Mouse (Mus musculus) MEL (cell line): ENCODE data around the gene Unc45b. TPM values are rescaled to one million over a fixed set of nuclear protein-coding genes. Genes with fewer than 3 reads are reported as not detected.

Experiments used
- DNase-seq: peaks from one replicate; pipeline ENCODE4 v3.0.0; 2011; ENCODE audit warnings: low read depth, low spot score
- H3K27ac ChIP-seq: 2 replicates; pipeline ENCODE4 v1.5.1; 2012; ENCODE audit warnings: low read depth, mild to moderate bottlenecking, control low read depth, low read length, moderate library complexity; ENCODE audit not compliant: control insufficient read depth
- H3K27me3 ChIP-seq, 2 experiments: fragments of 150-350 bp in 1 of 2; sonication (generic) in 1 of 2; 2 replicates each; pipeline ENCODE4 v1.6.1; 2012; ENCODE audit warnings: low read length in 2 of 2, mild to moderate bottlenecking in 2 of 2, improper control_type of control experiment in 1 of 2, moderate library complexity in 1 of 2; ENCODE audit not compliant: insufficient read depth in 2 of 2, control insufficient read depth in 1 of 2
- H3K36me3 ChIP-seq, 2 experiments: 2 replicates each; pipeline ENCODE4 v1.6.1; 2012 to 2014; ENCODE audit warnings: low read length in 2 of 2, improper control_type of control experiment in 1 of 2, inconsistent platforms in 1 of 2, mild to moderate bottlenecking in 1 of 2; ENCODE audit not compliant: insufficient read depth in 2 of 2, control insufficient read depth in 1 of 2
- H3K4me1 ChIP-seq, 2 experiments: fragments of 150-350 bp in 1 of 2; sonication (generic) in 1 of 2; 2 replicates each; pipeline ENCODE4 v1.6.1; 2012; ENCODE audit warnings: low read length in 2 of 2, improper control_type of control experiment in 1 of 2, mild to moderate bottlenecking in 1 of 2; ENCODE audit not compliant: insufficient read depth in 2 of 2, control insufficient read depth in 1 of 2
- H3K4me3 ChIP-seq, 2 experiments: fragments of 150-350 bp in 1 of 2; sonication (generic) in 1 of 2; 2 replicates each; pipeline ENCODE4 v1.5.1; 2012; ENCODE audit warnings: low read depth in 2 of 2, low read length in 2 of 2, mild to moderate bottlenecking in 2 of 2, moderate library complexity in 2 of 2, control low read depth in 1 of 2, improper control_type of control experiment in 1 of 2; ENCODE audit not compliant: control insufficient read depth in 1 of 2, insufficient read depth in 1 of 2
- H3K79me2 ChIP-seq: 2 replicates; pipeline ENCODE4 v1.6.1; 2012; ENCODE audit warnings: mild to moderate bottlenecking, low read length, moderate library complexity; ENCODE audit not compliant: control insufficient read depth, poor library complexity, insufficient read depth
- H3K9ac ChIP-seq: 2 replicates; pipeline ENCODE4 v1.6.1; 2012; ENCODE audit warnings: low read depth, mild to moderate bottlenecking, control low read depth, low read length, moderate library complexity; ENCODE audit not compliant: control insufficient read depth, poor library complexity, severe bottlenecking
- H3K9me3 ChIP-seq: fragments of 150-350 bp; sonication (generic); replicated peaks from 2 replicates; pipeline ENCODE4 v1.6.1; 2012; ENCODE audit warnings: mild to moderate bottlenecking, low read length, improper control_type of control experiment, moderate library complexity; ENCODE audit not compliant: insufficient read depth
- BHLHE40 ChIP-seq: IDR thresholded peaks from 2 replicates; pipeline ENCODE4 v1.6.1; 2012; ENCODE audit warnings: low read depth, mild to moderate bottlenecking, inconsistent platforms, low read length, improper control_type of control experiment, borderline replicate concordance
- CHD1 ChIP-seq: IDR thresholded peaks from 2 replicates; pipeline ENCODE4 v1.6.1; 2012; ENCODE audit warnings: low read depth, mild to moderate bottlenecking, inconsistent platforms, low read length, improper control_type of control experiment
- CHD2 ChIP-seq: IDR thresholded peaks from 2 replicates; pipeline ENCODE4 v1.6.1; 2011; ENCODE audit warnings: low read length, improper control_type of control experiment
- CTCF ChIP-seq, 3 experiments: IDR thresholded peaks in 2 of 3; conservative IDR thresholded peaks in 1 of 3; 2 replicates each; pipeline ENCODE4 v1.5.1; 2011 to 2012; ENCODE audit warnings: low read length in 3 of 3, low read depth in 2 of 3, mild to moderate bottlenecking in 2 of 3, improper control_type of control experiment in 1 of 3, inconsistent platforms in 1 of 3, mixed read lengths in 1 of 3, moderate library complexity in 1 of 3; ENCODE audit not compliant: control insufficient read depth in 1 of 3, insufficient read depth in 1 of 3, poor library complexity in 1 of 3, severe bottlenecking in 1 of 3
- E2F4 ChIP-seq: IDR thresholded peaks from 2 replicates; pipeline ENCODE4 v1.6.1; 2011; ENCODE audit warnings: low read depth, low read length, improper control_type of control experiment, borderline replicate concordance
- ELF1 ChIP-seq: IDR thresholded peaks from 2 replicates; pipeline ENCODE4 v1.6.1; 2014; ENCODE audit warnings: low read depth, mild to moderate bottlenecking, inconsistent platforms, low read length, improper control_type of control experiment, moderate library complexity
- EP300 ChIP-seq, 2 experiments: IDR thresholded peaks; 2 replicates each; pipeline ENCODE4 v1.6.1; 2011; ENCODE audit warnings: improper control_type of control experiment in 2 of 2, low read length in 2 of 2, low read depth in 1 of 2, mild to moderate bottlenecking in 1 of 2
- ETS1 ChIP-seq: IDR thresholded peaks from 2 replicates; pipeline ENCODE4 v1.6.1; 2012; ENCODE audit warnings: low read depth, mild to moderate bottlenecking, inconsistent platforms, low read length, improper control_type of control experiment, moderate library complexity
- GABPA ChIP-seq: IDR thresholded peaks from 2 replicates; pipeline ENCODE4 v1.6.1; 2012; ENCODE audit warnings: low read depth, mild to moderate bottlenecking, inconsistent platforms, low read length, improper control_type of control experiment, moderate library complexity
- HCFC1 ChIP-seq: IDR thresholded peaks from 2 replicates; pipeline ENCODE4 v1.6.1; 2012; ENCODE audit warnings: low read depth, mild to moderate bottlenecking, inconsistent platforms, low read length, improper control_type of control experiment, moderate library complexity
- KAT2A ChIP-seq: conservative IDR thresholded peaks from 2 replicates; pipeline ENCODE4 v1.6.1; 2012; ENCODE audit warnings: low read depth, low read length, improper control_type of control experiment, inconsistent platforms
- MAFK ChIP-seq: IDR thresholded peaks from 2 replicates; pipeline ENCODE4 v1.6.1; 2011; ENCODE audit warnings: low read depth, mild to moderate bottlenecking, low read length, improper control_type of control experiment, borderline replicate concordance
- MAX ChIP-seq: IDR thresholded peaks from 2 replicates; pipeline ENCODE4 v1.6.1; 2011; ENCODE audit warnings: low read length, improper control_type of control experiment
- MAZ ChIP-seq: IDR thresholded peaks from 2 replicates; pipeline ENCODE4 v1.6.1; 2012; ENCODE audit warnings: low read depth, mild to moderate bottlenecking, inconsistent platforms, low read length, improper control_type of control experiment
- MEF2A ChIP-seq: IDR thresholded peaks from 2 replicates; pipeline ENCODE4 v1.6.1; 2014; ENCODE audit warnings: low read depth, mild to moderate bottlenecking, inconsistent platforms, low read length, improper control_type of control experiment; ENCODE audit not compliant: poor library complexity, insufficient replicate concordance, severe bottlenecking; ENCODE audit errors: extremely low read depth
- MXI1 ChIP-seq: IDR thresholded peaks from 2 replicates; pipeline ENCODE4 v1.6.1; 2011; ENCODE audit warnings: mild to moderate bottlenecking, low read depth, low read length, improper control_type of control experiment
- MYB ChIP-seq: IDR thresholded peaks from 2 replicates; pipeline ENCODE4 v1.6.1; 2011; ENCODE audit warnings: mild to moderate bottlenecking, low read depth, low read length, improper control_type of control experiment
- MYC ChIP-seq: IDR thresholded peaks from 2 replicates; pipeline ENCODE4 v1.6.1; 2011; ENCODE audit warnings: low read depth, mild to moderate bottlenecking, low read length, improper control_type of control experiment, moderate library complexity
- NELFE ChIP-seq: IDR thresholded peaks from 2 replicates; pipeline ENCODE4 v1.6.1; 2011; ENCODE audit warnings: low read depth, low read length, improper control_type of control experiment
- NRF1 ChIP-seq: IDR thresholded peaks from 2 replicates; pipeline ENCODE4 v1.6.1; 2014; ENCODE audit warnings: low read depth, mild to moderate bottlenecking, inconsistent platforms, low read length, improper control_type of control experiment, moderate library complexity; ENCODE audit not compliant: poor library complexity, insufficient read depth, severe bottlenecking
- POLR2A ChIP-seq, 2 experiments: IDR thresholded peaks; 2 replicates each; pipeline ENCODE4 v1.6.1; 2011 to 2012; ENCODE audit warnings: low read length in 2 of 2, mild to moderate bottlenecking in 2 of 2, control low read depth in 1 of 2, improper control_type of control experiment in 1 of 2, low read depth in 1 of 2, moderate library complexity in 1 of 2; ENCODE audit not compliant: control insufficient read depth in 1 of 2, insufficient read depth in 1 of 2, poor library complexity in 1 of 2
- POLR2AphosphoS2 ChIP-seq: IDR thresholded peaks from 2 replicates; pipeline ENCODE4 v1.6.1; 2011; ENCODE audit warnings: low read length, improper control_type of control experiment
- POLR2AphosphoS5 ChIP-seq: IDR thresholded peaks from 2 replicates; pipeline ENCODE4 v1.6.1; 2012; ENCODE audit warnings: low read depth, borderline replicate concordance, mild to moderate bottlenecking, inconsistent platforms, low read length, moderate library complexity, mixed read lengths
- RAD21 ChIP-seq: IDR thresholded peaks from 2 replicates; pipeline ENCODE4 v1.6.1; 2011; ENCODE audit warnings: mild to moderate bottlenecking, low read depth, low read length, improper control_type of control experiment
- RCOR1 ChIP-seq: IDR thresholded peaks from 2 replicates; pipeline ENCODE4 v1.6.1; 2012; ENCODE audit warnings: low read depth, mild to moderate bottlenecking, inconsistent platforms, low read length, improper control_type of control experiment
- SIN3A ChIP-seq: IDR thresholded peaks from 2 replicates; pipeline ENCODE4 v1.6.1; 2012; ENCODE audit warnings: low read length, improper control_type of control experiment, inconsistent platforms
- SMC3 ChIP-seq: IDR thresholded peaks from 2 replicates; pipeline ENCODE4 v1.6.1; 2011; ENCODE audit warnings: low read depth, low read length, improper control_type of control experiment
- TAL1 ChIP-seq: IDR thresholded peaks from 2 replicates; pipeline ENCODE4 v1.6.1; 2012; ENCODE audit warnings: mild to moderate bottlenecking, inconsistent platforms, low read length, moderate library complexity, mixed read lengths
- TBP ChIP-seq: IDR thresholded peaks from 2 replicates; pipeline ENCODE4 v1.8.0; 2011; ENCODE audit warnings: low read depth, low read length, improper control_type of control experiment
- TCF12 ChIP-seq: IDR thresholded peaks from 2 replicates; pipeline ENCODE4 v1.6.1; 2014; ENCODE audit warnings: low read depth, mild to moderate bottlenecking, inconsistent platforms, low read length, improper control_type of control experiment, moderate library complexity
- UBTF ChIP-seq: IDR thresholded peaks from 2 replicates; pipeline ENCODE4 v1.6.1; 2012; ENCODE audit warnings: low read depth, mild to moderate bottlenecking, inconsistent platforms, low read length, improper control_type of control experiment, moderate library complexity, borderline replicate concordance; ENCODE audit not compliant: insufficient read depth
- USF1 ChIP-seq: IDR thresholded peaks from 2 replicates; pipeline ENCODE4 v1.6.1; 2014; ENCODE audit warnings: low read depth, mild to moderate bottlenecking, inconsistent platforms, low read length, improper control_type of control experiment, moderate library complexity
- USF2 ChIP-seq, 2 experiments: IDR thresholded peaks; 2 replicates each; pipeline ENCODE4 v1.6.1; 2011 to 2012; ENCODE audit warnings: improper control_type of control experiment in 2 of 2, low read length in 2 of 2, borderline replicate concordance in 1 of 2, inconsistent platforms in 1 of 2, low read depth in 1 of 2, mild to moderate bottlenecking in 1 of 2; ENCODE audit not compliant: insufficient read depth in 1 of 2
- ZC3H11A ChIP-seq: IDR thresholded peaks from 2 replicates; pipeline ENCODE4 v1.6.1; 2012; ENCODE audit warnings: low read depth, mild to moderate bottlenecking, inconsistent platforms, low read length, improper control_type of control experiment
- ZKSCAN1 ChIP-seq: IDR thresholded peaks from 2 replicates; pipeline ENCODE4 v1.6.1; 2012; ENCODE audit warnings: low read depth, mild to moderate bottlenecking, inconsistent platforms, low read length, improper control_type of control experiment, moderate library complexity
- ZMIZ1 ChIP-seq: IDR thresholded peaks from 2 replicates; pipeline ENCODE4 v1.6.1; 2012; ENCODE audit warnings: low read depth, mild to moderate bottlenecking, inconsistent platforms, low read length, improper control_type of control experiment, moderate library complexity
- ZNF384 ChIP-seq: IDR thresholded peaks from 2 replicates; pipeline ENCODE4 v1.6.1; 2012; ENCODE audit warnings: low read depth, mild to moderate bottlenecking, inconsistent platforms, low read length, improper control_type of control experiment
- polyA plus RNA-seq, 2 experiments: library from polyadenylated mRNA; stranded (reverse) in 1 of 2; unstranded in 1 of 2; fragments of >175 nt in 1 of 2; fragments of >200 nt in 1 of 2; gene quantifications; 2 replicates each; pipeline versions ENCODE4 v1.2.1 to v1.2.4; 2012; ENCODE audit warnings: low replicate concordance in 2 of 2, low read depth in 1 of 2; ENCODE audit not compliant: insufficient read length in 2 of 2, insufficient read depth in 1 of 2, missing spikeins in 1 of 2
- total RNA-seq: library from RNA; depleted of rRNA; stranded (reverse); fragments of 300-350 nt; gene quantifications from 2 replicates; pipeline ENCODE4 v1.2.3, GENCODE M21; 2012

Gene Unc45b
- total and polyA plus RNA-seq, 3 experiments, result 0.08 to 0.29 TPM; not detected in 1

GRCm38 (mm10) chr11:82890342-82890762 is 20.0 kb upstream of the Unc45b start, which contains the start of gene Rad51d:
Rad51d (minus strand) TSS chr11:82890614.
- DNase-seq, result peak; percentile 99
- H3K79me2 ChIP-seq, result peaks cover 9% of the 10 kb centered on the region
- peaks cover 0 to 8% of the 10 kb centered on the region in 2 experiments; a peak in 2 of 4 replicates for H3K36me3 ChIP-seq
- peak within 1 kb of the TSS; percentile 54 for H3K27ac ChIP-seq
- H3K9me3 ChIP-seq, result no peaks in the 10 kb centered on the region
- H3K27me3 ChIP-seq, result no peaks in the 10 kb centered on the region
- H3K4me1 ChIP-seq, result peaks cover 6 to 10% of the 10 kb centered on the region in 2 experiments; a peak in 3 of 4 replicates
- peak within 1 kb of the TSS; percentile 79 to 82 for H3K4me3 ChIP-seq
- H3K9ac ChIP-seq, result peak within 1 kb of the TSS; percentile 82
- TF ChIP-seq POLR2AphosphoS2, result peak; percentile 73; the same call in 1 of the 2 replicates
- TF ChIP-seq UBTF, result no peak
- TF ChIP-seq E2F4, result no peak; the same call in 1 of the 2 replicates
- TF ChIP-seq TCF12, result peak; percentile 45; the same call in 1 of the 2 replicates
- peak; percentile 64 to 100 (median 98) for TF ChIP-seq CTCF (IDR thresholded peaks at IDR 0.05 in 2 of 3, conservative IDR thresholded peaks at IDR 0.05 in 1 of 3; ENCODE audit: control insufficient read depth in 1 of 3, insufficient read depth in 1 of 3, low read depth in 2 of 3, low read length in 3 of 3, poor library complexity in 1 of 3, severe bottlenecking in 1 of 3)
- peak; percentile 100 for TF ChIP-seq ELF1
- peak; percentile 35; the same call in 1 of the 2 replicates for TF ChIP-seq NRF1
- TF ChIP-seq ZC3H11A, result peak; percentile 94
- peak; percentile 91 for TF ChIP-seq TBP
- TF ChIP-seq USF1, result no peak
- TF ChIP-seq KAT2A, result no peak
- TF ChIP-seq ZMIZ1, result peak; percentile 56
- TF ChIP-seq ZKSCAN1, result no peak
- no peak for TF ChIP-seq USF2 (IDR thresholded peaks at IDR 0.05; ENCODE audit: borderline replicate concordance in 1 of 2, insufficient read depth in 1 of 2, low read depth in 1 of 2, low read length in 2 of 2)
- no peak for TF ChIP-seq MAFK
- no peak for TF ChIP-seq TAL1
- no peak for TF ChIP-seq RCOR1
- TF ChIP-seq CHD1, result no peak
- TF ChIP-seq GABPA, result no peak
- TF ChIP-seq MAX, result peak; percentile 14; the same call in 1 of the 2 replicates
- TF ChIP-seq CHD2, result no peak
- TF ChIP-seq SIN3A, result peak; percentile 89
- no peak for TF ChIP-seq POLR2AphosphoS5
- TF ChIP-seq ZNF384, result peak; percentile 12; the same call in 1 of the 2 replicates
- TF ChIP-seq ETS1, result no peak
- TF ChIP-seq BHLHE40, result 0 out of 2 replicates have a peak, but pooled peaks have one; percentile 25
- peak; percentile 95 for TF ChIP-seq SMC3
- no peak for TF ChIP-seq MEF2A
- peak; percentile 70 to 92 for TF ChIP-seq POLR2A (IDR thresholded peaks at IDR 0.05; ENCODE audit: control insufficient read depth in 1 of 2, insufficient read depth in 1 of 2, low read depth in 1 of 2, low read length in 2 of 2, poor library complexity in 1 of 2)
- TF ChIP-seq NELFE, result peak; percentile 82
- no peak for TF ChIP-seq MAZ
- TF ChIP-seq MYC, result peak; percentile 54
- 0 out of 4 replicates have a peak, but pooled peaks of 1 of the 2 experiments have one; percentile 26 for TF ChIP-seq EP300 (IDR thresholded peaks at IDR 0.05; ENCODE audit: low read depth in 1 of 2, low read length in 2 of 2)
- no peak for TF ChIP-seq MYB
- TF ChIP-seq MXI1, result peak; percentile 53; the same call in 1 of the 2 replicates
- peak; percentile 82 for TF ChIP-seq HCFC1
- TF ChIP-seq RAD21, result peak; percentile 99
